Mouse (Mus musculus) MEL (cell line): ENCODE measurements around the gene Ddah1. TPM values are rescaled to one million over a fixed set of nuclear protein-coding genes. Genes with fewer than 3 reads are reported as not detected.

Experiments used
- DNase-seq: peaks from one replicate; pipeline ENCODE4 v3.0.0; 2011; ENCODE audit warnings: low read depth, low spot score
- H3K27ac ChIP-seq: 2 replicates; pipeline ENCODE4 v1.5.1; 2012; ENCODE audit warnings: low read depth, mild to moderate bottlenecking, control low read depth, low read length, moderate library complexity; ENCODE audit not compliant: control insufficient read depth
- H3K27me3 ChIP-seq, 2 experiments: fragments of 150-350 bp in 1 of 2; sonication (generic) in 1 of 2; 2 replicates each; pipeline ENCODE4 v1.6.1; 2012; ENCODE audit warnings: low read length in 2 of 2, mild to moderate bottlenecking in 2 of 2, improper control_type of control experiment in 1 of 2, moderate library complexity in 1 of 2; ENCODE audit not compliant: insufficient read depth in 2 of 2, control insufficient read depth in 1 of 2
- H3K36me3 ChIP-seq, 2 experiments: 2 replicates each; pipeline ENCODE4 v1.6.1; 2012 to 2014; ENCODE audit warnings: low read length in 2 of 2, improper control_type of control experiment in 1 of 2, inconsistent platforms in 1 of 2, mild to moderate bottlenecking in 1 of 2; ENCODE audit not compliant: insufficient read depth in 2 of 2, control insufficient read depth in 1 of 2
- H3K4me1 ChIP-seq, 2 experiments: fragments of 150-350 bp in 1 of 2; sonication (generic) in 1 of 2; 2 replicates each; pipeline ENCODE4 v1.6.1; 2012; ENCODE audit warnings: low read length in 2 of 2, improper control_type of control experiment in 1 of 2, mild to moderate bottlenecking in 1 of 2; ENCODE audit not compliant: insufficient read depth in 2 of 2, control insufficient read depth in 1 of 2
- H3K4me3 ChIP-seq, 2 experiments: fragments of 150-350 bp in 1 of 2; sonication (generic) in 1 of 2; 2 replicates each; pipeline ENCODE4 v1.5.1; 2012; ENCODE audit warnings: low read depth in 2 of 2, low read length in 2 of 2, mild to moderate bottlenecking in 2 of 2, moderate library complexity in 2 of 2, control low read depth in 1 of 2, improper control_type of control experiment in 1 of 2; ENCODE audit not compliant: control insufficient read depth in 1 of 2, insufficient read depth in 1 of 2
- H3K79me2 ChIP-seq: 2 replicates; pipeline ENCODE4 v1.6.1; 2012; ENCODE audit warnings: mild to moderate bottlenecking, low read length, moderate library complexity; ENCODE audit not compliant: control insufficient read depth, poor library complexity, insufficient read depth
- H3K9ac ChIP-seq: 2 replicates; pipeline ENCODE4 v1.6.1; 2012; ENCODE audit warnings: low read depth, mild to moderate bottlenecking, control low read depth, low read length, moderate library complexity; ENCODE audit not compliant: control insufficient read depth, poor library complexity, severe bottlenecking
- H3K9me3 ChIP-seq: fragments of 150-350 bp; sonication (generic); replicated peaks from 2 replicates; pipeline ENCODE4 v1.6.1; 2012; ENCODE audit warnings: mild to moderate bottlenecking, low read length, improper control_type of control experiment, moderate library complexity; ENCODE audit not compliant: insufficient read depth
- BHLHE40 ChIP-seq: IDR thresholded peaks from 2 replicates; pipeline ENCODE4 v1.6.1; 2012; ENCODE audit warnings: low read depth, mild to moderate bottlenecking, inconsistent platforms, low read length, improper control_type of control experiment, borderline replicate concordance
- CTCF ChIP-seq, 3 experiments: IDR thresholded peaks in 2 of 3; conservative IDR thresholded peaks in 1 of 3; 2 replicates each; pipeline ENCODE4 v1.5.1; 2011 to 2012; ENCODE audit warnings: low read length in 3 of 3, low read depth in 2 of 3, mild to moderate bottlenecking in 2 of 3, improper control_type of control experiment in 1 of 3, inconsistent platforms in 1 of 3, mixed read lengths in 1 of 3, moderate library complexity in 1 of 3; ENCODE audit not compliant: control insufficient read depth in 1 of 3, insufficient read depth in 1 of 3, poor library complexity in 1 of 3, severe bottlenecking in 1 of 3
- E2F4 ChIP-seq: IDR thresholded peaks from 2 replicates; pipeline ENCODE4 v1.6.1; 2011; ENCODE audit warnings: low read depth, low read length, improper control_type of control experiment, borderline replicate concordance
- ETS1 ChIP-seq: IDR thresholded peaks from 2 replicates; pipeline ENCODE4 v1.6.1; 2012; ENCODE audit warnings: low read depth, mild to moderate bottlenecking, inconsistent platforms, low read length, improper control_type of control experiment, moderate library complexity
- GATA1 ChIP-seq: IDR thresholded peaks from 2 replicates; pipeline ENCODE4 v1.6.1; 2011; ENCODE audit warnings: low read depth, low read length, improper control_type of control experiment
- HCFC1 ChIP-seq: IDR thresholded peaks from 2 replicates; pipeline ENCODE4 v1.6.1; 2012; ENCODE audit warnings: low read depth, mild to moderate bottlenecking, inconsistent platforms, low read length, improper control_type of control experiment, moderate library complexity
- JUND ChIP-seq: IDR thresholded peaks from 2 replicates; pipeline ENCODE4 v1.6.1; 2011; ENCODE audit warnings: low read depth, mild to moderate bottlenecking, improper control_type of control experiment, low read length
- MAFK ChIP-seq: IDR thresholded peaks from 2 replicates; pipeline ENCODE4 v1.6.1; 2011; ENCODE audit warnings: low read depth, mild to moderate bottlenecking, low read length, improper control_type of control experiment, borderline replicate concordance
- MEF2A ChIP-seq: IDR thresholded peaks from 2 replicates; pipeline ENCODE4 v1.6.1; 2014; ENCODE audit warnings: low read depth, mild to moderate bottlenecking, inconsistent platforms, low read length, improper control_type of control experiment; ENCODE audit not compliant: poor library complexity, insufficient replicate concordance, severe bottlenecking; ENCODE audit errors: extremely low read depth
- MXI1 ChIP-seq: IDR thresholded peaks from 2 replicates; pipeline ENCODE4 v1.6.1; 2011; ENCODE audit warnings: mild to moderate bottlenecking, low read depth, low read length, improper control_type of control experiment
- MYC ChIP-seq: IDR thresholded peaks from 2 replicates; pipeline ENCODE4 v1.6.1; 2011; ENCODE audit warnings: low read depth, mild to moderate bottlenecking, low read length, improper control_type of control experiment, moderate library complexity
- POLR2AphosphoS2 ChIP-seq: IDR thresholded peaks from 2 replicates; pipeline ENCODE4 v1.6.1; 2011; ENCODE audit warnings: low read length, improper control_type of control experiment
- RCOR1 ChIP-seq: IDR thresholded peaks from 2 replicates; pipeline ENCODE4 v1.6.1; 2012; ENCODE audit warnings: low read depth, mild to moderate bottlenecking, inconsistent platforms, low read length, improper control_type of control experiment
- SIN3A ChIP-seq: IDR thresholded peaks from 2 replicates; pipeline ENCODE4 v1.6.1; 2012; ENCODE audit warnings: low read length, improper control_type of control experiment, inconsistent platforms
- TAL1 ChIP-seq: IDR thresholded peaks from 2 replicates; pipeline ENCODE4 v1.6.1; 2012; ENCODE audit warnings: mild to moderate bottlenecking, inconsistent platforms, low read length, moderate library complexity, mixed read lengths
- TCF12 ChIP-seq: IDR thresholded peaks from 2 replicates; pipeline ENCODE4 v1.6.1; 2014; ENCODE audit warnings: low read depth, mild to moderate bottlenecking, inconsistent platforms, low read length, improper control_type of control experiment, moderate library complexity
- UBTF ChIP-seq: IDR thresholded peaks from 2 replicates; pipeline ENCODE4 v1.6.1; 2012; ENCODE audit warnings: low read depth, mild to moderate bottlenecking, inconsistent platforms, low read length, improper control_type of control experiment, moderate library complexity, borderline replicate concordance; ENCODE audit not compliant: insufficient read depth
- USF2 ChIP-seq, 2 experiments: IDR thresholded peaks; 2 replicates each; pipeline ENCODE4 v1.6.1; 2011 to 2012; ENCODE audit warnings: improper control_type of control experiment in 2 of 2, low read length in 2 of 2, borderline replicate concordance in 1 of 2, inconsistent platforms in 1 of 2, low read depth in 1 of 2, mild to moderate bottlenecking in 1 of 2; ENCODE audit not compliant: insufficient read depth in 1 of 2
- ZKSCAN1 ChIP-seq: IDR thresholded peaks from 2 replicates; pipeline ENCODE4 v1.6.1; 2012; ENCODE audit warnings: low read depth, mild to moderate bottlenecking, inconsistent platforms, low read length, improper control_type of control experiment, moderate library complexity
- polyA plus RNA-seq, 2 experiments: library from polyadenylated mRNA; stranded (reverse) in 1 of 2; unstranded in 1 of 2; fragments of >175 nt in 1 of 2; fragments of >200 nt in 1 of 2; gene quantifications; 2 replicates each; pipeline versions ENCODE4 v1.2.1 to v1.2.4; 2012; ENCODE audit warnings: low replicate concordance in 2 of 2, low read depth in 1 of 2; ENCODE audit not compliant: insufficient read length in 2 of 2, insufficient read depth in 1 of 2, missing spikeins in 1 of 2
- total RNA-seq: library from RNA; depleted of rRNA; stranded (reverse); fragments of 300-350 nt; gene quantifications from 2 replicates; pipeline ENCODE4 v1.2.3, GENCODE M21; 2012

The Ddah1 gene
- total and polyA plus RNA-seq, 3 experiments, result not detected

GRCm38 (mm10) chr3:145833948-145834538 lies 75.6 kb downstream of the Ddah1 start:
- DNase-seq, result no peak
- Histone ChIP-seq H3K4me3 (no peak overlapping the region), H3K79me2 (no peaks in the 10 kb centered on the region), H3K27ac (no peak overlapping the region), H3K4me1 (no peaks in the 10 kb centered on the region), H3K9me3 (no peaks in the 10 kb centered on the region), H3K9ac (no peak overlapping the region)
- no peak for TF ChIP-seq POLR2AphosphoS2
- TF ChIP-seq HCFC1, result no peak
- no peak for TF ChIP-seq SIN3A
- TF ChIP-seq MXI1, result no peak
- no peak for TF ChIP-seq ETS1
- TF ChIP-seq TAL1, result no peak
- TF ChIP-seq RCOR1, result no peak
- TF ChIP-seq UBTF, result no peak
- no peak for TF ChIP-seq MAFK
- no peak for TF ChIP-seq TCF12
- TF ChIP-seq GATA1, result no peak
- no peak for TF ChIP-seq E2F4
- TF ChIP-seq USF2 (IDR thresholded peaks at IDR 0.05; ENCODE audit: borderline replicate concordance in 1 of 2, insufficient read depth in 1 of 2, low read depth in 1 of 2, low read length in 2 of 2), result no peak
- no peak for TF ChIP-seq ZKSCAN1
- TF ChIP-seq JUND, result no peak
- no peak for TF ChIP-seq CTCF (IDR thresholded peaks at IDR 0.05 in 2 of 3, conservative IDR thresholded peaks at IDR 0.05 in 1 of 3; ENCODE audit: control insufficient read depth in 1 of 3, insufficient read depth in 1 of 3, low read depth in 2 of 3, low read length in 3 of 3, poor library complexity in 1 of 3, severe bottlenecking in 1 of 3)
- no peak for TF ChIP-seq BHLHE40
- TF ChIP-seq, all 39 proteins: peak for 0
- Histone ChIP-seq H3K27me3 (no peaks in the 10 kb centered on the region; a peak in 1 of 4 replicates), H3K36me3 (no peaks in the 10 kb centered on the region)

GRCm38 (mm10) chr3:145838281-145838680 lies 79.8 kb downstream of the Ddah1 start:
- Histone ChIP-seq H3K27me3 (no peaks in the 10 kb centered on the region; a peak in 1 of 4 replicates), H3K79me2 (no peaks in the 10 kb centered on the region), H3K4me1 (no peaks in the 10 kb centered on the region), H3K36me3 (no peaks in the 10 kb centered on the region), H3K9ac (no peak overlapping the region), H3K4me3 (no peak overlapping the region), H3K27ac (no peak overlapping the region), H3K9me3 (no peaks in the 10 kb centered on the region)
- DNase-seq, result no peak
- TF ChIP-seq MYC (no peak), SIN3A (no peak), MXI1 (no peak), RCOR1 (no peak), MEF2A (no peak)
